In the genomic region with DNA sequence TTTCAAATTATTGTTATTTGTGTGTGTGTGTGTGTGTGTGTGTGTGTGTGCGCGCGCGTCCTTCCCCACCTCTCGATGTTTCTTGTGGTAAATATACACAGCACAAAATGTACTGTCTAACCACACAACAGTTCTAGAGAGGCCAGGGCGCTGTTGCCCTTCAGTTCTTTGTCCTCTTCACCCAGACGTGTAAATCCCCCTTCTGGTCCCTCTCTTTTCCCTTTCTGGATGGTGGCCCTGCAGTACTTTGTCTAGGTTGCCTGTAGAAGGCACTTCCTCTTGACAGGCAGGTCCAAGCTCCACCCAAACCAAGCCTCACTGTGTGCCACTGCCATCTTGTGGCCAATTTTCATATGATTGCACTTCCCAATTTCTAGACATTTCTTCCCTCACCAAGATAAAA, we compare ENCODE assay signal across 8 mouse cellular contexts. TPM values are rescaled to one million over a fixed set of nuclear protein-coding genes. Genes with fewer than 3 reads are reported as not detected.
DNase-seq lines count a peak whose midpoint lies in the region; ATAC-seq and TF ChIP-seq lines count a peak whose summit lies in the region.

No protein-coding gene starts in this region.

- no peaks in the 10 kb centered on the region for H3K79me2 ChIP-seq in CH12.LX (replicated peaks; ENCODE audit: control insufficient read depth, extremely low read depth, insufficient read depth, poor library complexity, severe bottlenecking)

- H3K4me1 ChIP-seq in CH12.LX (ENCODE audit: control insufficient read depth in 1 of 2, insufficient read depth in 2 of 2): peaks cover 0 to 6% of the 10 kb centered on the region in 2 experiments; a peak in 2 of 4 replicates
- H3K4me1 ChIP-seq in heart, embryonic 16.5 days (ENCODE audit: control insufficient read depth, insufficient read depth, low read length): no peaks in the 10 kb centered on the region
- no peaks in the 10 kb centered on the region; the same call in 1 of the 2 replicates for H3K4me1 ChIP-seq in liver, embryonic 16.5 days (ENCODE audit: control insufficient read depth, low read depth, low read length)
- no peaks in the 10 kb centered on the region for H3K4me1 ChIP-seq in neural tube, embryonic 15.5 days

- no peak overlapping the region for H3K9ac ChIP-seq in CH12.LX (ENCODE audit: insufficient read depth, low read depth)
- no peak overlapping the region for H3K9ac ChIP-seq in heart, embryonic 16.5 days (ENCODE audit: low read length)
- H3K9ac ChIP-seq in liver, embryonic 16.5 days (ENCODE audit: low read depth, low read length): no peak overlapping the region
- H3K9ac ChIP-seq in neural tube, embryonic 15.5 days (replicated peaks): no peak overlapping the region

- TF ChIP-seq EP300 in CH12.LX (IDR thresholded peaks at IDR 0.05; ENCODE audit: low read length): no peak

- TF ChIP-seq POLR2A in CH12.LX (IDR thresholded peaks at IDR 0.05; ENCODE audit: low read depth, low read length): 0 out of 2 replicates have a peak, but pooled peaks have one; percentile 33

- H3K27me3 ChIP-seq in CH12.LX (replicated peaks): peaks cover 12% of the 10 kb centered on the region
- H3K27me3 ChIP-seq in heart, embryonic 16.5 days (ENCODE audit: control insufficient read depth, insufficient read depth, low read length): no peaks in the 10 kb centered on the region
- H3K27me3 ChIP-seq in liver, embryonic 16.5 days (ENCODE audit: control insufficient read depth, insufficient read depth, low read depth, low read length): no peaks in the 10 kb centered on the region
- H3K27me3 ChIP-seq in neural tube, embryonic 15.5 days (replicated peaks): no peaks in the 10 kb centered on the region

- dilution Hi-C loops in CH12.LX (cut with MboI; ENCODE audit: extremely low pct_ligation_motif_present, extremely low pct_unique_long_range_greater_than_20kb, low sequenced_read_pairs): no loop called here

- WGBS in heart, embryonic 16.5 days: 48% methylated on average over 7 of the region's 7 CpGs
- WGBS in liver, embryonic 16.5 days (ENCODE audit: insufficient replicate concordance): 43% methylated on average over 7 of the region's 7 CpGs
- 55% methylated on average over 7 of the region's 7 CpGs for WGBS in neural tube, embryonic 15.5 days

- peak; percentile 92 for DNase-seq in CH12.LX (ENCODE audit: extremely low read depth)
- DNase-seq in brain, embryonic 18.5 days (ENCODE audit: low read depth, low spot score): peak; percentile 34
- peak; percentile 51 for DNase-seq in fibroblast of lung, adult 2 months (ENCODE audit: low read depth)
- peak; percentile 85 for DNase-seq in kidney, postnatal 14 days
- peak; percentile 55 for DNase-seq in testis, postnatal 14 days (ENCODE audit: low spot score)

- peak; percentile 69 to 98 for TF ChIP-seq CTCF in CH12.LX (conservative IDR thresholded peaks at IDR 0.05 in 1 of 2, IDR thresholded peaks at IDR 0.05 in 1 of 2; ENCODE audit: low read depth in 2 of 2, low read length in 2 of 2)

- peak; percentile 96 for TF ChIP-seq RAD21 in CH12.LX (IDR thresholded peaks at IDR 0.05; ENCODE audit: low read depth, low read length)

- H3K4me2 ChIP-seq in CH12.LX (ENCODE audit: insufficient read depth, low read depth, poor library complexity, severe bottlenecking): no peak overlapping the region
- H3K4me2 ChIP-seq in heart, embryonic 16.5 days (ENCODE audit: low read depth, low read length): peak overlapping the region; percentile 52
- peak overlapping the region; percentile 35 for H3K4me2 ChIP-seq in liver, embryonic 16.5 days (ENCODE audit: low read depth, low read length)
- H3K4me2 ChIP-seq in neural tube, embryonic 15.5 days: peak overlapping the region; percentile 33

- no peaks in the 10 kb centered on the region for H3K36me3 ChIP-seq in CH12.LX (replicated peaks in 1 of 2; ENCODE audit: control insufficient read depth in 1 of 2, insufficient read depth in 1 of 2, low read length in 1 of 2)
- H3K36me3 ChIP-seq in heart, embryonic 16.5 days (ENCODE audit: control insufficient read depth, insufficient read depth): no peaks in the 10 kb centered on the region
- no peaks in the 10 kb centered on the region for H3K36me3 ChIP-seq in liver, embryonic 16.5 days (ENCODE audit: control insufficient read depth, insufficient read depth)
- H3K36me3 ChIP-seq in neural tube, embryonic 15.5 days: no peaks in the 10 kb centered on the region

- H3K27ac ChIP-seq in CH12.LX (ENCODE audit: insufficient read depth, low read depth): no peak overlapping the region
- no peak overlapping the region for H3K27ac ChIP-seq in heart, embryonic 16.5 days (ENCODE audit: low read length)
- H3K27ac ChIP-seq in liver, embryonic 16.5 days (ENCODE audit: low read length): no peak overlapping the region
- no peak overlapping the region for H3K27ac ChIP-seq in neural tube, embryonic 15.5 days (replicated peaks)

- peak; percentile 70 for ATAC-seq in heart, embryonic 16.5 days (replicated peaks; ENCODE audit: extremely low read depth, insufficient read depth, low FRiP score)
- ATAC-seq in liver, embryonic 16.5 days (ENCODE audit: low read depth): peak; percentile 66; the same call in 1 of the 2 replicates
- no peak for ATAC-seq in neural tube, embryonic 15.5 days (ENCODE audit: low FRiP score)

- no peak overlapping the region for H3K4me3 ChIP-seq in CH12.LX (replicated peaks in 1 of 3; ENCODE audit: low read depth in 2 of 3, low read length in 2 of 3, poor library complexity in 1 of 3)
- H3K4me3 ChIP-seq in heart, embryonic 16.5 days (ENCODE audit: low read length): no peak overlapping the region
- peak overlapping the region; percentile 2; the same call in 1 of the 2 replicates for H3K4me3 ChIP-seq in liver, embryonic 16.5 days (ENCODE audit: low read depth, low read length)
- no peak overlapping the region for H3K4me3 ChIP-seq in neural tube, embryonic 15.5 days (replicated peaks)

- in situ Hi-C loops in CH12.LX (cut with MboI; ENCODE audit: low pct_ligation_motif_present, low pct_unique_long_range_greater_than_20kb, low sequenced_read_pairs): loop anchor here (25.0 kb wide), 1 partner anchor 583 kb away; a partner anchor contains a TSS

- peaks cover 9% of the 10 kb centered on the region for H3K9me3 ChIP-seq in CH12.LX (replicated peaks; ENCODE audit: low read length)
- H3K9me3 ChIP-seq in heart, embryonic 16.5 days (replicated peaks; ENCODE audit: control insufficient read depth, low read length): 0 out of 2 replicates have a peak, but pooled peaks cover 3% of the 10 kb centered on the region
- no peaks in the 10 kb centered on the region for H3K9me3 ChIP-seq in liver, embryonic 16.5 days (replicated peaks; ENCODE audit: control insufficient read depth, low read length)
- no peaks in the 10 kb centered on the region for H3K9me3 ChIP-seq in neural tube, embryonic 15.5 days (replicated peaks)

TF ChIP-seq in CH12.LX, 34 proteins besides CTCF, POLR2A, EP300 and RAD21 (continues in another document):
- TF ChIP-seq BHLHE40 (IDR thresholded peaks at IDR 0.05; ENCODE audit: low read depth, low read length): no peak
- peak; percentile 92 for TF ChIP-seq SMC3 (IDR thresholded peaks at IDR 0.05; ENCODE audit: low read depth, low read length)
- TF ChIP-seq HCFC1 (IDR thresholded peaks at IDR 0.05; ENCODE audit: low read depth, low read length): peak; percentile 48
- no peak for TF ChIP-seq USF2 (conservative IDR thresholded peaks at IDR 0.05; ENCODE audit: low read depth, low read length)
- TF ChIP-seq IRF4 (IDR thresholded peaks at IDR 0.05; ENCODE audit: low read depth, low read length): peak; percentile 28; the same call in 1 of the 2 replicates
- TF ChIP-seq MAX (IDR thresholded peaks at IDR 0.05; ENCODE audit: low read length): peak; percentile 42; the same call in 1 of the 2 replicates
- no peak for TF ChIP-seq GABPA (IDR thresholded peaks at IDR 0.05; ENCODE audit: insufficient replicate concordance, low read depth, low read length)
- TF ChIP-seq ELF1 (IDR thresholded peaks at IDR 0.05; ENCODE audit: low read depth, low read length): peak; percentile 81
- no peak for TF ChIP-seq CHD2 (IDR thresholded peaks at IDR 0.05; ENCODE audit: low read length)
- no peak for TF ChIP-seq TCF12 (IDR thresholded peaks at IDR 0.05; ENCODE audit: low read depth, low read length)
- no peak for TF ChIP-seq ZNF384 (IDR thresholded peaks at IDR 0.05; ENCODE audit: low read depth, low read length)
- TF ChIP-seq NELFE (IDR thresholded peaks at IDR 0.05; ENCODE audit: low read depth, low read length): no peak
- no peak for TF ChIP-seq MAFK (IDR thresholded peaks at IDR 0.05; ENCODE audit: insufficient replicate concordance, low read length)
- TF ChIP-seq ZMIZ1 (IDR thresholded peaks at IDR 0.05; ENCODE audit: low read depth, low read length): no peak
- no peak for TF ChIP-seq CHD1 (IDR thresholded peaks at IDR 0.05; ENCODE audit: low read depth, low read length)
- no peak for TF ChIP-seq PAX5 (IDR thresholded peaks at IDR 0.05; ENCODE audit: low read length)
- TF ChIP-seq TBP (conservative IDR thresholded peaks at IDR 0.05; ENCODE audit: low read depth, low read length): no peak
- 0 out of 2 replicates have a peak, but pooled peaks have one; percentile 16 for TF ChIP-seq MAZ (IDR thresholded peaks at IDR 0.05; ENCODE audit: low read depth, low read length)

RNA-seq across cellular contexts. Expression of a gene that starts 6.0 kb away (rescaled TPM):
- total RNA-seq in CH12.LX (2012; rRNA removed) (0.13 TPM in 2 replicates), CH12.LX (2014; rRNA removed) (not detected in 2 replicates)
- polyA plus RNA-seq in CH12.LX (2012; ENCODE audit: insufficient read length, low read depth): 0.19 TPM in 1 of 2 replicates, not detected in the other
- 0.17 TPM in 1 of 2 replicates, not detected in the other for polyA plus RNA-seq in heart, embryonic 16.5 days (2015; fragmentation: Nextera tagmentation; extraction: Ambion mirVana)
- polyA plus RNA-seq in liver, embryonic 16.5 days (2015; fragmentation: Nextera tagmentation; extraction: Ambion mirVana): 0.25 and 0.94 TPM in 2 replicates
- polyA plus RNA-seq in neural tube, embryonic 15.5 days (2015; fragmentation: Nextera tagmentation; extraction: Ambion mirVana): 1.2 TPM in 1 of 2 replicates, not detected in the other

RNA-seq across cellular contexts. Expression of a gene that starts 11.9 kb away (rescaled TPM):
- 245 and 334 TPM in 2 replicates for total RNA-seq in CH12.LX (2012; rRNA removed)
- total RNA-seq in CH12.LX (2014; rRNA removed): 115 and 174 TPM in 2 replicates
- 729 and 816 TPM in 2 replicates for polyA plus RNA-seq in CH12.LX (2012; ENCODE audit: insufficient read length, low read depth)
- polyA plus RNA-seq in heart, embryonic 16.5 days (2015; fragmentation: Nextera tagmentation; extraction: Ambion mirVana): 70.2 and 81.8 TPM in 2 replicates
- 62.3 and 68.2 TPM in 2 replicates for polyA plus RNA-seq in liver, embryonic 16.5 days (2015; fragmentation: Nextera tagmentation; extraction: Ambion mirVana)
- 63.1 and 82.7 TPM in 2 replicates for polyA plus RNA-seq in neural tube, embryonic 15.5 days (2015; fragmentation: Nextera tagmentation; extraction: Ambion mirVana)

RNA-seq across cellular contexts. Expression of a gene that starts 17.8 kb away (rescaled TPM):
- total RNA-seq in CH12.LX (2012; rRNA removed) (0.25 and 0.47 TPM in 2 replicates), CH12.LX (2014; rRNA removed) (0.26 and 0.47 TPM in 2 replicates)
- polyA plus RNA-seq in CH12.LX (2012; ENCODE audit: insufficient read length, low read depth): 0.10 TPM in 1 of 2 replicates, not detected in the other
- 115 and 121 TPM in 2 replicates for polyA plus RNA-seq in heart, embryonic 16.5 days (2015; fragmentation: Nextera tagmentation; extraction: Ambion mirVana)
- 3.1 and 4.9 TPM in 2 replicates for polyA plus RNA-seq in liver, embryonic 16.5 days (2015; fragmentation: Nextera tagmentation; extraction: Ambion mirVana)
- 10.2 and 16.1 TPM in 2 replicates for polyA plus RNA-seq in neural tube, embryonic 15.5 days (2015; fragmentation: Nextera tagmentation; extraction: Ambion mirVana)

Comparison
In these comparisons a context has a peak if more than half of its experiments do, and no peak if none do; other contexts are left out.
1. DNase-seq: peak in every context shown above with its lines; median percentile 92 in CH12.LX; 85 in kidney, postnatal 14 days; 55 in testis, postnatal 14 days; 51 in fibroblast of lung, adult 2 months; 34 in brain, embryonic 18.5 days.